Mouse (Mus musculus) forebrain, embryonic 11.5 days (tissue): ENCODE results near the gene Gabarap. TPM values are rescaled to one million over a fixed set of nuclear protein-coding genes. Genes with fewer than 3 reads are reported as not detected.
A peak's percentile ranks its signal among the peaks of the same experiment; 100 is the strongest.

ENCODE experiments used
- ATAC-seq: fragments of 200-750 bp; cut with Nextera tagmentation; replicated peaks from 2 replicates; pipeline ENCODE4 v1.8.0; 2017; ENCODE audit warnings: moderate TSS enrichment; ENCODE audit not compliant: low FRiP score
- DNase-seq: peaks from one replicate; pipeline ENCODE4 v3.0.0-alpha.2; 2017; ENCODE audit warnings: low spot score
- H3K27ac ChIP-seq: fragments of 300-500 bp; sonication (generic); 2 replicates; pipeline ENCODE4 v1.5.1; 2014; ENCODE audit warnings: low read depth, low read length
- H3K27me3 ChIP-seq: fragments of 300-500 bp; sonication (generic); 2 replicates; pipeline ENCODE4 v1.6.1; 2014; ENCODE audit warnings: mild to moderate bottlenecking, low read length, mixed read lengths; ENCODE audit not compliant: control insufficient read depth, insufficient read depth
- H3K36me3 ChIP-seq: fragments of 300-500 bp; sonication (generic); 2 replicates; pipeline ENCODE4 v1.6.1; 2014; ENCODE audit warnings: mild to moderate bottlenecking, low read length, moderate library complexity, mixed read lengths; ENCODE audit not compliant: control insufficient read depth, insufficient read depth
- H3K4me1 ChIP-seq: fragments of 300-500 bp; sonication (generic); replicated peaks from 2 replicates; pipeline ENCODE4 v1.6.1; 2014; ENCODE audit warnings: low read length, mixed read lengths; ENCODE audit not compliant: control insufficient read depth, insufficient read depth
- H3K4me2 ChIP-seq: fragments of 300-500 bp; sonication (generic); 2 replicates; pipeline ENCODE4 v1.6.1; 2014; ENCODE audit warnings: low read depth, mild to moderate bottlenecking, low read length, moderate library complexity, mixed read lengths; ENCODE audit not compliant: severe bottlenecking
- H3K4me3 ChIP-seq: fragments of 300-500 bp; sonication (generic); 2 replicates; pipeline ENCODE4 v1.5.1; 2014; ENCODE audit warnings: low read depth, low read length
- H3K9ac ChIP-seq: fragments of 300-500 bp; sonication (generic); 2 replicates; pipeline ENCODE4 v1.6.1; 2014; ENCODE audit warnings: low read length
- H3K9me3 ChIP-seq: fragments of 300-500 bp; sonication (generic); 2 replicates; pipeline ENCODE4 v1.6.1; 2016; ENCODE audit warnings: low read length, mixed read lengths; ENCODE audit not compliant: control insufficient read depth
- WGBS: fragments of 180-500 bp; shearing (Covaris S2); extraction: QIAGEN DNeasy Blood & Tissue Kit; methylation state at CpG from one replicate; pipeline ENCODE4 v1.1.7; 2014; 5-methylcytosine and 5-hydroxymethylcytosine counted together
- polyA plus RNA-seq: library from polyadenylated mRNA; unstranded; fragments of >200 nt; fragmentation: Nextera tagmentation; extraction: Ambion mirVana; gene quantifications from 2 replicates; pipeline ENCODE4 v1.2.1, GENCODE M21; 2014

Gene Gabarap
- polyA plus RNA-seq, 1 experiment from 2014 or later, result 472 TPM

- peak overlapping the region; percentile 67 for H3K27ac ChIP-seq
- H3K27me3 ChIP-seq, result no peaks in the 10 kb centered on the region
- peak; percentile 87 for DNase-seq
- H3K4me3 ChIP-seq, result peak overlapping the region; percentile 62
- H3K4me2 ChIP-seq, result peak overlapping the region; percentile 65
- ATAC-seq, result no peak
- H3K4me1 ChIP-seq, result peaks cover 42% of the 10 kb centered on the region
- peak overlapping the region; percentile 78 for H3K9ac ChIP-seq
- no peaks in the 10 kb centered on the region for H3K9me3 ChIP-seq
- H3K36me3 ChIP-seq, result no peaks in the 10 kb centered on the region
- WGBS, result 1% methylated on average over 23 of the region's 25 CpGs
Measured at GRCm38 (mm10) chr11:70018131-70018990, 27.4 kb downstream of the Gabarap start.

GRCm38 (mm10) chr11:70019495-70020021 is 28.6 kb downstream of the Gabarap start:
- WGBS, result 14% methylated on average over 2 of the region's 2 CpGs
- Histone ChIP-seq H3K36me3 (no peaks in the 10 kb centered on the region), H3K9me3 (no peaks in the 10 kb centered on the region), H3K27me3 (no peaks in the 10 kb centered on the region), H3K9ac (peak overlapping the region; percentile 20), H3K4me1 (peaks cover 48% of the 10 kb centered on the region), H3K27ac (peak overlapping the region; percentile 90; the same call in 1 of the 2 replicates), H3K4me2 (peak overlapping the region; percentile 65), H3K4me3 (peak overlapping the region; percentile 62)
- ATAC-seq, result no peak
- DNase-seq, result peak; percentile 55

- H3K9me3 ChIP-seq, result no peaks in the 10 kb centered on the region
- peaks cover 43% of the 10 kb centered on the region for H3K4me1 ChIP-seq
- DNase-seq, result no peak
- peak overlapping the region; percentile 90 for H3K27ac ChIP-seq
- H3K9ac ChIP-seq, result peak overlapping the region; percentile 44
- no peak for ATAC-seq
- 13% methylated on average over 8 of the region's 8 CpGs for WGBS
- no peaks in the 10 kb centered on the region for H3K36me3 ChIP-seq
- H3K4me3 ChIP-seq, result peak overlapping the region; percentile 62
- H3K27me3 ChIP-seq, result no peaks in the 10 kb centered on the region
- peak overlapping the region; percentile 65 for H3K4me2 ChIP-seq
Measured at GRCm38 (mm10) chr11:70020022-70020631, 29.2 kb downstream of the Gabarap start.

- 2% methylated on average over 8 of the region's 8 CpGs for WGBS
- Histone ChIP-seq H3K9me3 (no peaks in the 10 kb centered on the region), H3K4me2 (peak overlapping the region; percentile 65), H3K9ac (peak overlapping the region; percentile 55), H3K4me1 (peaks cover 45% of the 10 kb centered on the region), H3K36me3 (no peaks in the 10 kb centered on the region), H3K27ac (peak overlapping the region; percentile 90), H3K4me3 (peak overlapping the region; percentile 62), H3K27me3 (no peaks in the 10 kb centered on the region)
- DNase-seq, result peak; percentile 84
- ATAC-seq, result peak; percentile 83
Measured at GRCm38 (mm10) chr11:70020731-70021263, 29.9 kb downstream of the Gabarap start.

GRCm38 (mm10) chr11:70021264-70022132 is 30.6 kb downstream of the Gabarap start:
- Histone ChIP-seq H3K9ac (peak overlapping the region; percentile 55), H3K4me1 (peaks cover 52% of the 10 kb centered on the region), H3K9me3 (no peaks in the 10 kb centered on the region), H3K36me3 (no peaks in the 10 kb centered on the region), H3K4me3 (peak overlapping the region; percentile 62), H3K27me3 (no peaks in the 10 kb centered on the region), H3K27ac (peak overlapping the region; percentile 90), H3K4me2 (peak overlapping the region; percentile 65)
- peak; percentile 100 for DNase-seq
- ATAC-seq, result peak; percentile 76
- WGBS, result 2% methylated on average over 39 of the region's 40 CpGs

GRCm38 (mm10) chr11:70023481-70024150 is 32.7 kb downstream of the Gabarap start:
- H3K9me3 ChIP-seq, result no peaks in the 10 kb centered on the region
- WGBS, result 4% methylated on average over 27 of the region's 29 CpGs
- DNase-seq, result peak; percentile 82
- H3K27ac ChIP-seq, result no peak overlapping the region; the same call in 1 of the 2 replicates
- H3K9ac ChIP-seq, result peak overlapping the region; percentile 57
- H3K4me2 ChIP-seq, result peak overlapping the region; percentile 54
- H3K4me3 ChIP-seq, result peak overlapping the region; percentile 37
- no peak for ATAC-seq
- peaks cover 58% of the 10 kb centered on the region for H3K4me1 ChIP-seq
- H3K36me3 ChIP-seq, result no peaks in the 10 kb centered on the region
- no peaks in the 10 kb centered on the region for H3K27me3 ChIP-seq

- Histone ChIP-seq H3K36me3 (no peaks in the 10 kb centered on the region), H3K9ac (peak overlapping the region; percentile 57), H3K9me3 (no peaks in the 10 kb centered on the region), H3K4me3 (peak overlapping the region; percentile 37), H3K4me2 (peak overlapping the region; percentile 54), H3K27ac (peak overlapping the region; percentile 46; the same call in 1 of the 2 replicates), H3K4me1 (peaks cover 57% of the 10 kb centered on the region), H3K27me3 (no peaks in the 10 kb centered on the region)
- whole genome bisulfite sequencing, result 12% methylated on average over 6 of the region's 6 CpGs
- ATAC-seq (no peak), DNase-seq (no peak)
Measured at GRCm38 (mm10) chr11:70024151-70024514, 33.2 kb downstream of the Gabarap start.
